Mouse (Mus musculus) heart, adult 8-10 months (tissue): Measurements from ENCODE around the gene Rpl22l1. TPM values are rescaled to one million over a fixed set of nuclear protein-coding genes. Genes with fewer than 3 reads are reported as not detected.
"Not testable (repeated sequence)": the region's sequence is repeated elsewhere in the genome, so short reads cannot be mapped to it uniquely, and the experiment has no call there.

Experiments used
- DNase-seq: peaks from one replicate; pipeline ENCODE4 v3.0.0; 2022; ENCODE audit warnings: low spot score
- total RNA-seq, 4 experiments: library from RNA; stranded (reverse); gene quantifications; 2 replicates each; pipeline ENCODE4 v1.2.4; 2022

Gene Rpl22l1
- 100 to 1,000 TPM in 1 of 4 experiments, 10 to 100 TPM in 3; 75.8 to 106 (median 85.5) TPM for total RNA-seq

- peak; percentile 99 for DNase-seq
Measured at GRCm38 (mm10) chr3:28805301-28806097, at the start of gene Rpl22l1. TSS of gene Rpl22l1 (plus strand) at chr3:28805436.

GRCm38 (mm10) chr3:28755477-28755876 is 49.8 kb upstream of the Rpl22l1 start:
- DNase-seq: no peak

- no peak for DNase-seq
Measured at GRCm38 (mm10) chr3:28761225-28761789, 43.9 kb upstream of the Rpl22l1 start.

- no peak for DNase-seq
Measured at GRCm38 (mm10) chr3:28766935-28767334, 38.3 kb upstream of the Rpl22l1 start.

- DNase-seq: no peak
Measured at GRCm38 (mm10) chr3:28768222-28768621, 37.0 kb upstream of the Rpl22l1 start.

GRCm38 (mm10) chr3:28772919-28773318 is 32.3 kb upstream of the Rpl22l1 start:
- DNase-seq: not testable (repeated sequence)

- no peak for DNase-seq
Measured at GRCm38 (mm10) chr3:28775361-28775760, 29.9 kb upstream of the Rpl22l1 start.

- no peak for DNase-seq
Measured at GRCm38 (mm10) chr3:28775958-28776357, 29.3 kb upstream of the Rpl22l1 start.

- no peak for DNase-seq
Measured at GRCm38 (mm10) chr3:28776491-28776890, 28.7 kb upstream of the Rpl22l1 start.

- no peak for DNase-seq
Measured at GRCm38 (mm10) chr3:28780511-28780910, 24.7 kb upstream of the Rpl22l1 start.

- DNase-seq: peak; percentile 84
Measured at GRCm38 (mm10) chr3:28780994-28781393, 24.2 kb upstream of the Rpl22l1 start, which contains the start of gene Eif5a2. TSS of gene Eif5a2 (plus strand) at chr3:28781276.

GRCm38 (mm10) chr3:28781422-28781821 is 23.8 kb upstream of the Rpl22l1 start:
- no peak for DNase-seq

GRCm38 (mm10) chr3:28781848-28782247 is 23.4 kb upstream of the Rpl22l1 start:
- no peak for DNase-seq

GRCm38 (mm10) chr3:28784176-28784575 is 21.1 kb upstream of the Rpl22l1 start:
- DNase-seq: no peak

GRCm38 (mm10) chr3:28794835-28795234 is 10.4 kb upstream of the Rpl22l1 start:
- DNase-seq: no peak

GRCm38 (mm10) chr3:28808039-28808643 is 2.9 kb downstream of the Rpl22l1 start:
- no peak for DNase-seq

GRCm38 (mm10) chr3:28811441-28811840 is 6.2 kb downstream of the Rpl22l1 start:
- no peak for DNase-seq

GRCm38 (mm10) chr3:28814361-28814760 is 9.1 kb downstream of the Rpl22l1 start:
- DNase-seq: no peak

- DNase-seq: no peak
Measured at GRCm38 (mm10) chr3:28816010-28816540, 10.8 kb downstream of the Rpl22l1 start.

- DNase-seq: no peak
Measured at GRCm38 (mm10) chr3:28826272-28826671, 21.0 kb downstream of the Rpl22l1 start.

GRCm38 (mm10) chr3:28827605-28828004 is 22.4 kb downstream of the Rpl22l1 start:
- no peak for DNase-seq

- no peak for DNase-seq
Measured at GRCm38 (mm10) chr3:28829454-28829853, 24.2 kb downstream of the Rpl22l1 start.
